Mouse (Mus musculus) brain, adult 10 weeks (tissue): ENCODE data around the gene Ubl4a. TPM values are rescaled to one million over a fixed set of nuclear protein-coding genes. Genes with fewer than 3 reads are reported as not detected.

Experiments
- polyA plus RNA-seq: library from polyadenylated mRNA; stranded (reverse); fragments of 350-450 nt; fragmentation: Illumina TruSeq; extraction: RNeasy Lipid Tissue Mini Kit (QIAGEN cat#74804); gene quantifications from one replicate; pipeline ENCODE4 v1.2.3, GENCODE M21; 2015; ENCODE audit warnings: low read depth, low replicate concordance

Gene Ubl4a
- 90.0 TPM for polyA plus RNA-seq

GRCm38 (mm10) chrX:74372888-74373549 lies at the start of gene Ubl4a, which contains the start of gene Slc10a3:
TSS of gene Ubl4a (minus strand) at chrX:74373218.
TSS of gene Slc10a3 (minus strand) at chrX:74373349.

GRCm38 (mm10) chrX:74392535-74393443 lies 19.8 kb upstream of the Ubl4a start, which contains the start of the genes Fam3a and Ikbkg:
TSS of gene Fam3a (minus strand) at chrX:74393272.
TSS of gene Ikbkg (plus strand) at chrX:74393290.

GRCm38 (mm10) chrX:74353467-74353770 lies 19.6 kb downstream of the Ubl4a start, which contains the start of gene Lage3:
TSS of gene Lage3 (minus strand) at chrX:74353618.

GRCm38 (mm10) chrX:74328725-74329161 lies 44.3 kb downstream of the Ubl4a start, which contains the start of gene Plxna3:
TSS of gene Plxna3 (plus strand) at chrX:74329066.

Other genes starting within 250 kb of the Ubl4a start
- 1.2 TPM for gene Opn1mw, start 245.8 kb downstream of the Ubl4a start, polyA plus RNA-seq
- 40.9 TPM for gene Mecp2, start 237.9 kb downstream of the Ubl4a start, polyA plus RNA-seq
- gene Tex28, start 205.4 kb downstream of the Ubl4a start, polyA plus RNA-seq, result not detected
- gene Tktl1, start 196.0 kb downstream of the Ubl4a start, polyA plus RNA-seq, result 0.24 TPM
- gene Flna, start 123.4 kb downstream of the Ubl4a start, polyA plus RNA-seq, result 64.8 TPM
- 53.9 TPM for gene Emd, start 118.5 kb downstream of the Ubl4a start, polyA plus RNA-seq
- 1,047 TPM for gene Rpl10, start 102.4 kb downstream of the Ubl4a start, polyA plus RNA-seq
- 66.8 TPM for gene Taz, start 91.3 kb downstream of the Ubl4a start, polyA plus RNA-seq
- 3.4 TPM for gene Dnase1l1, start 90.9 kb downstream of the Ubl4a start, polyA plus RNA-seq
- gene Atp6ap1, start 76.1 kb downstream of the Ubl4a start, polyA plus RNA-seq, result 458 TPM
- 590 TPM for gene Gdi1, start 68.2 kb downstream of the Ubl4a start, polyA plus RNA-seq
- gene Fam50a, start 60.2 kb downstream of the Ubl4a start, polyA plus RNA-seq, result 37.3 TPM
- gene Plxna3, start 44.2 kb downstream of the Ubl4a start, polyA plus RNA-seq, result 19.6 TPM
- 45.8 TPM for gene Lage3, start 19.6 kb downstream of the Ubl4a start, polyA plus RNA-seq
- 3.8 TPM for gene Slc10a3, start 131 bp upstream of the Ubl4a start, polyA plus RNA-seq
- 23.7 TPM for gene Fam3a, start 20.1 kb upstream of the Ubl4a start, polyA plus RNA-seq
- gene Ikbkg, start 20.1 kb upstream of the Ubl4a start, polyA plus RNA-seq, result 24.7 TPM
- 36.5 TPM for gene G6pdx, start 56.0 kb upstream of the Ubl4a start, polyA plus RNA-seq
- gene Gm6880, start 108.2 kb upstream of the Ubl4a start, polyA plus RNA-seq, result not detected
- gene Olfr1326-ps1, start 201.7 kb upstream of the Ubl4a start, polyA plus RNA-seq, result not detected
- not detected for gene Olfr1325, start 219.5 kb upstream of the Ubl4a start, polyA plus RNA-seq